Mouse (Mus musculus) erythroid progenitor cell, adult 5-6 weeks (primary cell): ENCODE measurements around the gene Hist1h4n. TPM values are rescaled to one million over a fixed set of nuclear protein-coding genes. Genes with fewer than 3 reads are reported as not detected.
A peak's percentile ranks its signal among the peaks of the same experiment; 100 is the strongest.
"Not testable (repeated sequence)": the region's sequence is repeated elsewhere in the genome, so short reads cannot be mapped to it uniquely, and the experiment has no call there.

Experiments used
- ATAC-seq: replicated peaks from 2 replicates; pipeline ENCODE4 v1.8.0; 2016; ENCODE audit warnings: moderate number of reproducible peaks, mild to moderate bottlenecking, moderate TSS enrichment, inconsistent platforms; ENCODE audit not compliant: poor library complexity, low FRiP score, severe bottlenecking
- total RNA-seq, 2 experiments: library from RNA; stranded (forward) in 1 of 2; stranded (reverse) in 1 of 2; fragments of 150-400 nt in 1 of 2; fragments of 186-747, 209-891 nt in 1 of 2; gene quantifications; 2 replicates each; pipeline versions ENCODE4 v1.2.3 to v1.2.4; 2015 to 2017; ENCODE audit warnings: low replicate concordance in 2 of 2

Hist1h4n gene
- total RNA-seq (2015; ENCODE audit: low replicate concordance), result 169 and 258 TPM in 2 replicates
- total RNA-seq (2017; ENCODE audit: low replicate concordance), result 2,740 and 4,790 TPM in 2 replicates

DNA sequence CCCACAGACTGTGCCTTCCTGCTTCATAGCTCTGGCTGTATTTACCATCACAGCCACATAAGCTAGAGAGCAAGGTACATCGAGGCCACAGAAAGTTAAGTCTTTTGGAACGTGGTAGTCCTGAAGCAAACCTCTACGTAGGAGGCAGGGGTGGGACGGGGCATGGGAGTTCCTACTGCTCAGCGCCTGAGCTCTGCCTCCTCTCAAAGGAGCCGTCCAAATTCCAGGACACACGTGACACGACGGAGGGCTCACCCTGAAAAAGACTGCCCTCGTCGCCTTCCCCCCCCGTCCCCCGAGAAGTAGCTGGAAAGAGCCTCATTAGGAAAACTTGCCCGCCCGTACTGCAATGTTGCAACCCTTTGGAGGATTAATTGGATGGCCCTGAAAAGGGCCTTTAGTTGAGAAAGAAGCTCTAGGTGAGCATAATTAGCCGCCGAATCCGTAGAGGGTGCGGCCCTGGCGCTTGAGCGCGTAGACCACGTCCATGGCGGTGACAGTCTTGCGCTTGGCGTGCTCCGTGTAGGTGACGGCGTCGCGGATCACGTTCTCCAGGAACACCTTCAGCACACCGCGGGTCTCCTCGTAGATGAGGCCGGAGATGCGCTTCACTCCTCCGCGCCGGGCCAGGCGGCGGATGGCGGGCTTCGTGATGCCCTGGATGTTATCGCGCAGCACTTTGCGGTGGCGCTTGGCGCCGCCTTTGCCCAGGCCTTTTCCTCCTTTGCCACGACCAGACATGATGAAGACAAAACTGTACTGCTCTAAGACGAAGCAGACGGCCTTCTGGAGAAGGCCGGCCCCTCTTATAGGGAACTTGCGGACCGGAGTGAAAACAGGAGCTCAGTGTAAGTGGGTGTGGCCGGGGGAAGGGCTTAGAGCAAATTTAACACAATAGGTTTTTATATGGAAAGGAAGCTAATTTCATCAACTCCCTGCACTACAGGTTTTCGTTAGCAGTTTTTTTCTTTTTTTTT lies at the start of gene Hist1h4n:
Gene Hist1h4n, minus strand, starts transcription at position 779 of the 977 bp plus-strand sequence.
- peak; percentile 59 for ATAC-seq

DNA sequence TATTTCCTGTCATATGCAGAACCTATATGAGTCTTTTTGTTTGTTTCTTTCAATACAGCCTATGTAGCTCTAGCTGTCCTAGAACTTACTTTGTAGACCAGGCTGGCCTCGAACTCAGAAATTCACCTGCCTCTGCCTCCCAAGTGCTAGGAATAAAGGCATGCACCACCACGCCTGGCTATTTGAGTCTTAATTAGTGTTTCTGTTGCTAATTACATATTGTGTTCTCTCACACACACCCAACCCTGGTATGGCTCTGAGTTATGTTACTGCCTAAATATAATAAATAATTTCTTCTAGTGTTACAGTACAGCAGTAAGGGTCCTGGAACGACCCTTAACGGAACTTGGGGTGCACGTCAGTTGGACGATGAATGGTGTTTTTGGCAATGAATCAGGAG lies 48.7 kb upstream of the Hist1h4n start:
- ATAC-seq, result no peak

DNA sequence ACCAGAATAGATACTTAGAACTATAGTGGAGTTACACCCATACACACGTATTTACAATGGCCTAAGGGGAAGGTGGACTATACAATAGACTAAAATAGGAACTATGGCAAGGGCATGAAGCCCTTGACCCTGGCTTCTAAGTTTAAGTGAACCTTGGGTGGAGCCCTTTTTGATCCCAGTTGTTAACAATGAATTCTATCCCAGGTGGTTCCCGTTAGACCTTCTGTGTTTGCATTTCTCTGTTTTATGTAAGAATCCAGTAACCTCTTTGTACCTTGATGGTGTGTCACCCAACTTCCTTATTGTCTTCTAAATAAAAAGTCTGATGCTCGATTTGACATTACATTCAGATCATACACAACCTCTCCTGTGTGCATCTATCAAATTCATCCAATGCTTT lies 33.5 kb upstream of the Hist1h4n start:
- ATAC-seq, result not testable (repeated sequence)

DNA sequence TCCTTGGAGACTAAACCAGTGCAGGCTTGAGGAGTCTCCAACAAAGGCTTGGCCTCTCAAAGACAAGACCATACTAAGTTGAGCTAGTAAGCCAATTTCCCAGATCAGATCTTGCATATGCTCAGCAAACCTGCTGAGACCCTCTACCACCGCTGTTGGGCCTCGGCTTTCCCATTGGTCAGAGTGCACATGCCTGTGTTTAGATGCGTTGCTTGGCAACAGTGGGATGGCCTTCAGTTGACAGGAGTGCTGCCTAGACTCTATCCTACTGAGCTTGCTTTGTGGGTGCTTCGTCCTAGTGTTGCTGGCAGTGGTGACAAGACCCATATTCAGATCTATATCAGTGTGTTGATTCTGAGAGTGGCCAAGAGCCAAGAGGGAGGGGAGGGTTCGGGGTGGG lies 29.6 kb upstream of the Hist1h4n start:
- no peak for ATAC-seq

DNA sequence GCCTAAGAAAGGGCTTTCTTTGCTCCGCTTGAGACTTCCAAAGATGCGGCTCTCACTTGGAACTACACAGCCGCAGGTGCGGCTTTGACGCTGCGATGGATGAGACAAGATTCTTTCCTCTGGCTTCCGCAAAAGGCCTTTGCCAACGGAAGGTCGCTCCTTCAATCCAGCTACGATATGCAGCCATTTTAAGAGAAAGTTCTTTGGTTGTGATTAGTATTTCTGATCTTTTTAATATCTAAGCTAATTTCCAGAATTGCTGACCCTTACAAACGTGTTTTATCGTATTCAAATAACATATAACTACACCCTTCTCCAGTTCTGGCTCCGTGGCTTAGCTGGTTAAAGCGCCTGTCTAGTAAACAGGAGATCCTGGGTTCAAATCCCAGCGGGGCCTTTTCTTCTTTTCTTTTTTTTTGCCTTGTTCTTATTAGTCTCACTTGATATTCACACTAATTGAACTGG lies 23.7 kb upstream of the Hist1h4n start:
- no peak for ATAC-seq

DNA sequence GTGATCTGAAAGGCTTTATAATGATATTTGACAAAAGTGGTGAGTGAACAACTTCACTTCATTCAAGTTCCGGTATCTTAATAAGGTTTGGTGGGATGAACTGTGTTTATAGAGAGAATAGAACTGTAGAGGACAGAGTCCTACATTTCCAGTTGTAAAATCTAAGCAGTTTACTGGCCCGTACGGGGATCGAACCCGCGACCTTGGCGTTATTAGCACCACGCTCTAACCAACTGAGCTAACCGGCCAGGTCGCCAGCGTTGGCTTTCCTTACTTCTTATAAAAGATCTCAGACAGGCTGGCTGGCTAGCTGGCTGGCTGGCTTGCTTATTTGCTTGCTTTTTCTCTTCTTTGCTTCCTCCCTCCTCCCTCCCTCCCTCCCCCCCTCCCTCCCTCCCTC lies 23.1 kb upstream of the Hist1h4n start:
- peak; percentile 37; the same call in 1 of the 2 replicates for ATAC-seq

DNA sequence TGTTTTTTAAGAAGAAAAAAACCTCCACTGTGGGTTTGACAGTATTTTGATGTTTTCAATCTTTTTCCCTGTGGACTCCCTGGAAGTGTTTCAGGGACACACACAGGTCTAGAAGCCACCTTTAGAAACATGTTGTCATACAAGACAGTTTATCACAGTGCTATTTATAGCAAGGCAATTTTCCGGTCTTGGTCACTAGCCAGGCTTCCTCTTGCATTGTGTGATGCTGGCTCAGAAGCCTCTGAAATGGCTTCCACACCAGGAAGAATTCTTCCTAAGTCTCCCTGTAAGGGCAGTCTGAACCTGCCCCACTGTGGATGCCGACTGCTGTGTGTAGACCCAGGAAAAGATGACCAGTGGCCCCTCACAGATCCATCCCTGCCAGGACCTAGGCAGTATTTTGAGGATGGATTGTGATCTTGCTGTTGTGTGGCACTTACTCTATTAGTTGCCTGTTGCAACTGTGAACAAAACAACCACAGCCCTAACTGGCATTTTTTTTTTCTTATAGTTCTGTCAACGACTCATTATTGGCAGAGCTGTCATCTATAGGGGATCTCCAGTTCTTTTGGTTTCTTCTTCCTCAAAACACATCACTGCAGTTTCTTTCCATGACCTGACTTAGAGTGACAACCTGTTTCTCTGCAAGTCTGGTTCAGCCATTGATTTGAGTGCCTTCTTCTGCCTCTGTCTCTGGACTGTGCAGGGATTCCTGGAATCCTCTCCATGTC lies 20.4 kb upstream of the Hist1h4n start:
- no peak for ATAC-seq

DNA sequence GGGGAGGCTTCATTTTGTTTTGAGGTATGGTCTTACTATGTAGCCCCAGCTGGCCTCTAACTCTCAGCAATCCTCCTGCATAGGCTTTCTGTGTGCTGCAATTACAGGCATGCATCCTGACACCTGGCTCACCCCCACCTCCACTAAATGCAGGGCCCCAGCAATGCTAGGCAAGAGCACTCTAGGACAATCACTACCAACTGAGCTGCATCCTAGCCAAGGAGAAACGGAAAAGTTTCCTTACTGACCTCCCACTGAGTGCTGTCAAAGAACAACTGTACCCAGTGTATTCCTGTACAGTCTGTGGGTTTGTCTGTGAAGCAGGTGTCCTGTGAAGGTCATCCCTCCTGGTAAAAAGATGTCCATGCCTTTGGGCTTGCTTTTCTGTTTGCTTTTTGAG lies 18.7 kb upstream of the Hist1h4n start:
- ATAC-seq, result not testable (repeated sequence)

DNA sequence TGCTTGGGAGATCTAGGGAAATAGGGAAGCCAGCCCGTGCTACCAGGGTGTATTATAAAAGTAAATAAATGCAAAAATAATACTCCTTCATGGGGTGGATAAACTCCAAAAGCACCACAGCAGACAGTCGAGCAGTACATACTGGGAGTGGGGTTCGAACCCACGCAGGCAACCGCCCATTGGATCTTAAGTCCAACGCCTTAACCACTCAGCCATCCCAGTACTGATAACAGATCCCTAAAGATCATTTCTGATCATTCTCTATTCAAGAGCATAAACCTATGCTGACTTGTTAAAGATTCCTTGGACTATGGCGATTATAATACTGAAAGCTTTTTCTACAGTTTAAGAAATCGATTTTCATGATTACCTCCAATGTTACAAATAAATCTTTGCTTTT lies 15.9 kb upstream of the Hist1h4n start:
- no peak for ATAC-seq

DNA sequence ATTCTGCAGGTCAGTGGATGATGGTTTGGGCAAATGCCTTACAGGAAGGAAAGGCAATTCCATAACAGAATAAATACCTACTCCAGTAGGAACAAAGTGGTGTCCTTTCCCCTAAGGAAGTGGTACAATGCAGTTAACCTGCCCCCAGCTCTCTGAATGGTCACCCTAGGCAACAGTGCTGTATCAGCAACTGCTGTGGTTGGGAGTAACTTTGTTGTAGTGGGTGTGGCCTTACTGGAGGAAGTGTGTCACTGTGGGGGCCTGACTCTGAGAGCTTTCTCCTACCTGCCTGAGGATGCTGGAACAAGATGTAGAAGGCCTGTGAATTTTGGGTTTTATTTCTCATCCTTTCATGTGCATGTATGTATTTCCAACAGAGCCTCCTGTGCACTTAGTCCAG lies 14.4 kb upstream of the Hist1h4n start:
- peak; percentile 70 for ATAC-seq

DNA sequence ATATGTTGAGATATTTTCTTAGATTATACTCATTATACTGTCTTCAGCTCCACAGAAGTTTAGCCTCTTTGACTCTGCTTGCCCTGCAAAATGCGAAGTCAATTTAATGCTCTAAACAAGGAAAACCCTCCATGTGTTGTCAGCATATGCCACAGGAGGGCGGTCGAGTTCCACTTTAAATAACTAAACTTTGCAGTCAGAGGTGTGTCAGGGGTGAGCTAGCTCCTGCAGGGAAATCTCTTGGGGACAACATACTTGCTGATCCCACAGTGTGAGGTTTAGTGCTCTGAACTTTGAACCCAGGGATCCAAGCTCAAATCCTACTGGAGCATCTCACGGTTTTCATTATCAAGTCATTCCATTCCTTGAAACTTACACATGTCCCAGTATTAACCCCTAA lies 8.5 kb upstream of the Hist1h4n start:
- ATAC-seq, result peak; percentile 83

DNA sequence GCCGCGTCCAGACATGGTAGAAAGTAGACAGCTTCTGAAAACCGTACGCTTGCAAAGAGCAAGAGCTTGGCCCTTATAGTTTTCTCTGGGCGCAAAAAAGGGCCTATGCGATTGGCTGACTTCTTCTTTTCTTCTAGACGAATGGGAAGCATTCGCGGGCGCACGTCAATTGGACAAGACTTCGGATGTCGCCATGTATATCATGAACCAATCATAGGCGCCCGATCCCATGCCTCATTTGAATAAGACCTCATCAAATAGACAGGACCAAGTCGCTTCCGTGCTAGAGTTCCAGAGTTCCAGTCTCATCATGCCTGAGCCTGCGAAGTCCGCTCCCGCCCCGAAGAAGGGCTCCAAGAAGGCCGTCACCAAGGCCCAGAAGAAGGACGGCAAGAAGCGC lies 1.5 kb upstream of the Hist1h4n start, which contains the start of the genes Hist1h2ap and Hist1h2br:
Gene Hist1h2ap, minus strand, starts transcription at position 47 of the 400 bp plus-strand sequence.
Gene Hist1h2br, plus strand, starts transcription at position 283 of the 400 bp plus-strand sequence.
- ATAC-seq, result peak; percentile 75

DNA sequence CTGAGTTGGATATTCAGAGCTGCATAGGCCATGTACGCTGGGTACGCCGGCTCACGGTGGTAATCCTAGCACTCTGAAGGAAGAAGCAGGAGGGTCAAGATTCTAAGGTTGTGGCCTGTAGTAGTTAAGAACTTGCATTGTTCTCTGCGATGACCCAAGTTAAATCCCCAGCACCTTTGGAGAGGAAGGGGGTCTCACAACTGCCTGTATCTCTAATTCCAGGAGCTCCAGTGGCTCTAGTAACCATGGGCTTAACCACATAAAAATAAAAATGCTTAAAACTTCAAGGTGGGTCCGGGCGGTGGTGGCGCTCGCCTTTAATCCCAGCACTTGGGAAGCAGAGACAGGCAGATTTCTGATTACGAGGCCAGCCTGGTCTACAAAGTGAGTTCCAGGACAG lies 1.7 kb downstream of the Hist1h4n start:
- ATAC-seq, result no peak

DNA sequence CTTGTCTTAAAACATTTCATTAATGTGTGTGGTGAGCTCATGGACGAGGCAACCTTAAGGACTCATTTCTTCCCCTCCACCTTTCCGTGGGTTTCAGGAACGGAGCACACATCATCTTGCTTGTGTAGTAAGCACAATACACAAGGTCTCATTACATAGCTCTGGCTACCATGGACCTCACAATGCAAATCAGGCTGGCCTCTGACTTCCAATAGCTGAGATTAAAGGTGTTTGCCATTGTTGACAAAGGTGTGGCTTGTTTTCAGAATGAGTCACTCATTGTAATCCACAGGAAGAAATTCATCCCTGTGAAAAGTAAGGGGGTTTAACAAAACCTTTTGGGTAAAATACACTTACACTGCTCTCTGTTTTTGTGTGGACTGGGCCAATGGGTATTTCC lies 3.5 kb downstream of the Hist1h4n start:
- no peak for ATAC-seq

DNA sequence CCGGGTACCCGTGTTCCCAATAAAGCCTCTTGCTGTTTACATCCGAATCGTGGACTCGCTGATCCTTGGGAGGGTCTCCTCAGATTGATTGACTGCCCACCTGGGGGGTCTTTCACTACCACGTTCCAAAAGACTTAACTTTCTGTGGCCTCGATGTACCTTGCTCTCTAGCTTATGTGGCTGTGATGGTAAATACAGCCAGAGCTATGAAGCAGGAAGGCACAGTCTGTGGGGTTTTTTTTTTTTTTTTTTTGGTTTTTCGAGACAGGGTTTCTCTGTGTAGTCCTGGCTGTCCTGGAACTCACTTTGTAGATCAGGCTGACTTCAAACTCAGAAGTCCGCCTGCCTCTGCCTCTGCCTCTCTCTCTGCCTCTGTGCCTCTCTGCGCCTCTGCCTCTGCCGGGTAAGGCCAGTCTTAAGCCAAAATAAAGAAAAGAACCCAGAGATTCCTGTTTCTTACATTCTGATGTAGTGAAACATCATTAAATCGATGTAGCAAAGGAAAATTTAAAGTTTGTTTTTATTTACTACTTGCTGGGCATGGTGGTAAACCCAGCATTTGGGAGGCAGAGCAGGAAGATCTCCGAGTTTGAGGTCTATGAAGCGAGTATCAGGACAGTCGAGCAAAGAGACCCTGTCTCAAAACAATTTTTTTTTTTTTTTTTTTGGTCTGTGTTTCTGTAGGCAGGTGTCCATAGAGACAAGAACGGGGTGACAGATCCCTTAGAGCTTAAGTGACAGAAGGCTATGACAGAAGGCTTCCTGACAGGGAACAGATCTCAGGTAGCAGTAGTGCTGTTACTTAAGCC lies 11.7 kb downstream of the Hist1h4n start:
- peak; percentile 67 for ATAC-seq

DNA sequence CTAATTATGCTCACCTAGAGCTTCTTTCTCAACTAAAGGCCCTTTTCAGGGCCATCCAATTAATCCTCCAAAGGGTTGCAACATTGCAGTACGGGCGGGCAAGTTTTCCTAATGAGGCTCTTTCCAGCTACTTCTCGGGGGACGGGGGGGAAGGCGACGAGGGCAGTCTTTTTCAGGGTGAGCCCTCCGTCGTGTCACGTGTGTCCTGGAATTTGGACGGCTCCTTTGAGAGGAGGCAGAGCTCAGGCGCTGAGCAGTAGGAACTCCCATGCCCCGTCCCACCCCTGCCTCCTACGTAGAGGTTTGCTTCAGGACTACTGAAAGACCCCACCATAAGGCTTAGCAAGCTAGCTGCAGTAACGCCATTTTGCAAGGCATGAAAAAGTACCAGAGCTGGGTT lies 19.9 kb downstream of the Hist1h4n start:
- ATAC-seq, result peak; percentile 64

DNA sequence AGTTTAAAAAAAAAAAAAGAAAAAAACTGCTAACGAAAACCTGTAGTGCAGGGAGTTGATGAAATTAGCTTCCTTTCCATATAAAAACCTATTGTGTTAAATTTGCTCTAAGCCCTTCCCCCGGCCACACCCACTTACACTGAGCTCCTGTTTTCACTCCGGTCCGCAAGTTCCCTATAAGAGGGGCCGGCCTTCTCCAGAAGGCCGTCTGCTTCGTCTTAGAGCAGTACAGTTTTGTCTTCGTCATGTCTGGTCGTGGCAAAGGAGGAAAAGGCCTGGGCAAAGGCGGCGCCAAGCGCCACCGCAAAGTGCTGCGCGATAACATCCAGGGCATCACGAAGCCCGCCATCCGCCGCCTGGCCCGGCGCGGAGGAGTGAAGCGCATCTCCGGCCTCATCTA lies 20.5 kb downstream of the Hist1h4n start, which contains the start of gene Hist1h4m:
Gene Hist1h4m, plus strand, starts transcription at position 208 of the 400 bp plus-strand sequence.
- ATAC-seq, result peak; percentile 52

DNA sequence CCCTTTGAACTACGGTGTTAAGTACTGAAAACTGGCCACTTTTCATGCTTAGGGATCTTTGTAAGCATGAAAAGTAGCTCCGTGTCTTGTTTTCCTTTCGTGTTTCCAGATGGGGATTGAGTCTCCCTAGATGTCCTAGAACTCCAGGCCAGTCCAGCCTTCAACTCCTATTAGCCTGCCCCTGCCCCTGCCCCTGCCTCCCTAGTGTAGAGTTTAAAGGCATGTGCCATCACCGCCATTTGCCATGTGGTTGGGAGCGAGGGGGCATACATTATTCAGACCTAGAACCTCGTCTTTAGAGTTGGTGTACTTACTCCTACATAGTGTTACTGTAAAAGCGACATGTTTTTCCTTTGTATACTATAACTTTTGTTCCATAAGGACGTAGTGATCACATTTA lies 20.9 kb downstream of the Hist1h4n start:
- ATAC-seq, result peak; percentile 55

DNA sequence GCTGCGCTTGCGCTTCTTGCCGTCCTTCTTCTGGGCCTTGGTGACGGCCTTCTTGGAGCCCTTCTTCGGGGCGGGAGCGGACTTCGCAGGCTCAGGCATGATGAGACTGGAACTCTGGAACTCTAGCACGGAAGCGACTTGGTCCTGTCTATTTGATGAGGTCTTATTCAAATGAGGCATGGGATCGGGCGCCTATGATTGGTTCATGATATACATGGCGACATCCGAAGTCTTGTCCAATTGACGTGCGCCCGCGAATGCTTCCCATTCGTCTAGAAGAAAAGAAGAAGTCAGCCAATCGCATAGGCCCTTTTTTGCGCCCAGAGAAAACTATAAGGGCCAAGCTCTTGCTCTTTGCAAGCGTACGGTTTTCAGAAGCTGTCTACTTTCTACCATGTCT lies 21.9 kb downstream of the Hist1h4n start, which contains the start of the genes Hist1h2bq and Hist1h2ao:
Gene Hist1h2bq, minus strand, starts transcription at position 125 of the 400 bp plus-strand sequence.
Gene Hist1h2ao, plus strand, starts transcription at position 393 of the 400 bp plus-strand sequence.
- peak; percentile 80 for ATAC-seq
